Mouse (Mus musculus): ENCODE results near the gene Bmi1.

GRCm38 (mm10) chr2:18731718-18732117 lies 54.9 kb downstream of the Bmi1 start:
- no peak for TF ChIP-seq CHD2 (IDR thresholded peaks at IDR 0.05; ENCODE audit: low read depth, low read length)
- no peak for TF ChIP-seq HCFC1 (IDR thresholded peaks at IDR 0.05; ENCODE audit: borderline replicate concordance, insufficient read depth, low read length)

Measured in ES-E14 (cell line).